Mouse (Mus musculus): ENCODE measurements around the gene Pald1.
A peak's percentile ranks its signal among the peaks of the same experiment; 100 is the strongest.

Pald1 gene

GRCm38 (mm10) chr10:61327545-61327944 is 55.8 kb downstream of the Pald1 start:
- no peak for DNase-seq

GRCm38 (mm10) chr10:61325782-61326328 is 57.5 kb downstream of the Pald1 start:
- DNase-seq, result no peak

GRCm38 (mm10) chr10:61324717-61325116 is 58.6 kb downstream of the Pald1 start:
- no peak for DNase-seq

GRCm38 (mm10) chr10:61318527-61318926 is 64.8 kb downstream of the Pald1 start:
- DNase-seq, result no peak

GRCm38 (mm10) chr10:61315324-61315880 is 67.9 kb downstream of the Pald1 start:
- no peak for DNase-seq

- peak; percentile 24 to 27 for DNase-seq
Observed at GRCm38 (mm10) chr10:61313750-61314149, 69.6 kb downstream of the Pald1 start.

- DNase-seq, result peak; percentile 41 to 55
Observed at GRCm38 (mm10) chr10:61312754-61313153, 70.6 kb downstream of the Pald1 start.

- peak; percentile 20 to 23 for DNase-seq
Observed at GRCm38 (mm10) chr10:61312159-61312558, 71.2 kb downstream of the Pald1 start.

- DNase-seq, result peak; percentile 26 to 38
Observed at GRCm38 (mm10) chr10:61308706-61309320, 74.5 kb downstream of the Pald1 start.

GRCm38 (mm10) chr10:61305928-61306590 is 77.3 kb downstream of the Pald1 start:
- DNase-seq, result no peak

- DNase-seq, result no peak
Observed at GRCm38 (mm10) chr10:61304046-61304445, 79.3 kb downstream of the Pald1 start.

- DNase-seq, result peak; percentile 30 to 36
Observed at GRCm38 (mm10) chr10:61300996-61301395, 82.3 kb downstream of the Pald1 start.

GRCm38 (mm10) chr10:61297477-61297876 is 85.9 kb downstream of the Pald1 start, which contains the start of gene Prf1:
Prf1 (plus strand) TSS chr10:61297833.
- DNase-seq, result no peak

- DNase-seq, result no peak
Observed at GRCm38 (mm10) chr10:61296713-61297445, 86.5 kb downstream of the Pald1 start.

- no peak for DNase-seq
Observed at GRCm38 (mm10) chr10:61294242-61294641, 89.1 kb downstream of the Pald1 start.

GRCm38 (mm10) chr10:61290479-61290878 is 92.9 kb downstream of the Pald1 start:
- DNase-seq, result no peak

GRCm38 (mm10) chr10:61290016-61290415 is 93.3 kb downstream of the Pald1 start:
- no peak for DNase-seq

- no peak for DNase-seq
Observed at GRCm38 (mm10) chr10:61286246-61286645, 97.1 kb downstream of the Pald1 start.

GRCm38 (mm10) chr10:61285271-61285670 is 98.1 kb downstream of the Pald1 start:
- DNase-seq, result peak; percentile 43 to 49

- no peak for DNase-seq
Observed at GRCm38 (mm10) chr10:61284309-61284708, 99.0 kb downstream of the Pald1 start.

- no peak for DNase-seq
Observed at GRCm38 (mm10) chr10:61281115-61281514, 102.2 kb downstream of the Pald1 start.

GRCm38 (mm10) chr10:61277918-61278674 is 105.2 kb downstream of the Pald1 start:
- peak; percentile 60 to 73 for DNase-seq
